ENCODE assay signal across 8 mouse cellular contexts in genomic region chr4:52438886-52439664, GRCm38 (mm10). TPM values are rescaled to one million over a fixed set of nuclear protein-coding genes. Genes with fewer than 3 reads are reported as not detected.
DNase-seq lines count a peak whose midpoint lies in the region; ATAC-seq lines count a peak whose summit lies in the region.

Smc2 (plus strand) TSS chr4:52439243.

- under 1% methylated on average over 53 of the region's 53 CpGs for WGBS in heart, embryonic 13.5 days
- under 1% methylated on average over 53 of the region's 53 CpGs for WGBS in liver, embryonic 12.5 days (ENCODE audit: insufficient replicate concordance)
- under 1% methylated on average over 53 of the region's 53 CpGs for WGBS in stomach, embryonic 15.5 days

- no peaks in the 10 kb centered on the region for H3K9me3 ChIP-seq in heart, embryonic 13.5 days
- no peaks in the 10 kb centered on the region for H3K9me3 ChIP-seq in liver, embryonic 12.5 days (replicated peaks)
- no peaks in the 10 kb centered on the region for H3K9me3 ChIP-seq in stomach, embryonic 15.5 days

- no peaks in the 10 kb centered on the region for H3K27me3 ChIP-seq in heart, embryonic 13.5 days (replicated peaks)
- no peaks in the 10 kb centered on the region for H3K27me3 ChIP-seq in liver, embryonic 12.5 days (replicated peaks)
- no peaks in the 10 kb centered on the region for H3K27me3 ChIP-seq in stomach, embryonic 15.5 days (replicated peaks)

- peak; percentile 94 for DNase-seq in CD4-positive, CD25-positive, alpha-beta regulatory T cell, adult 2 months (ENCODE audit: low read depth, low spot score)
- peak; percentile 42 for DNase-seq in fat pad, adult 2 months (ENCODE audit: extremely low read depth, low read depth, low spot score)
- peak; percentile 98 for DNase-seq in kidney, postnatal 10 days
- peak; percentile 88 to 92 for DNase-seq in natural killer cell, adult 2 months (ENCODE audit: low spot score in 2 of 2)

- peak within 1 kb of the TSS; percentile 89 for H3K9ac ChIP-seq in heart, embryonic 13.5 days
- peak within 1 kb of the TSS; percentile 92 for H3K9ac ChIP-seq in liver, embryonic 12.5 days
- peak within 1 kb of the TSS; percentile 57 for H3K9ac ChIP-seq in stomach, embryonic 15.5 days

- peak within 1 kb of the TSS; percentile 85 for H3K4me2 ChIP-seq in heart, embryonic 13.5 days
- peak within 1 kb of the TSS; percentile 75 for H3K4me2 ChIP-seq in liver, embryonic 12.5 days
- peak within 1 kb of the TSS; percentile 65 for H3K4me2 ChIP-seq in stomach, embryonic 15.5 days

- peak; percentile 99 for ATAC-seq in heart, embryonic 13.5 days (ENCODE audit: extremely low read depth, insufficient number of reproducible peaks, low FRiP score, low TSS enrichment)
- ATAC-seq in liver, embryonic 12.5 days, result peak; percentile 98
- peak; percentile 99 for ATAC-seq in stomach, embryonic 15.5 days (ENCODE audit: insufficient read depth, low FRiP score, low read depth)

- H3K36me3 ChIP-seq in heart, embryonic 13.5 days, result peaks cover 26% of the 10 kb centered on the region
- peaks cover 29% of the 10 kb centered on the region for H3K36me3 ChIP-seq in liver, embryonic 12.5 days
- H3K36me3 ChIP-seq in stomach, embryonic 15.5 days, result peaks cover 15% of the 10 kb centered on the region

- H3K4me1 ChIP-seq in brown adipose tissue, adult 24 weeks (ENCODE audit: control insufficient read depth, insufficient read depth, insufficient read length, low read length), result no peaks in the 10 kb centered on the region
- H3K4me1 ChIP-seq in heart, embryonic 13.5 days, result peaks cover 10% of the 10 kb centered on the region
- H3K4me1 ChIP-seq in liver, embryonic 12.5 days, result peaks cover 16% of the 10 kb centered on the region
- peaks cover 4% of the 10 kb centered on the region; the same call in 1 of the 2 replicates for H3K4me1 ChIP-seq in stomach, embryonic 15.5 days

- peak within 1 kb of the TSS; percentile 71 for H3K4me3 ChIP-seq in brown adipose tissue, adult 24 weeks (ENCODE audit: insufficient read depth, low read depth, low read length)
- H3K4me3 ChIP-seq in heart, embryonic 13.5 days, result peak within 1 kb of the TSS; percentile 81
- peak within 1 kb of the TSS; percentile 95 for H3K4me3 ChIP-seq in liver, embryonic 12.5 days
- H3K4me3 ChIP-seq in stomach, embryonic 15.5 days (replicated peaks), result peak within 1 kb of the TSS; percentile 86

- H3K27ac ChIP-seq in brown adipose tissue, adult 24 weeks (replicated peaks; ENCODE audit: low read depth, low read length), result peak within 1 kb of the TSS; percentile 61
- H3K27ac ChIP-seq in heart, embryonic 13.5 days (replicated peaks), result peak within 1 kb of the TSS; percentile 84
- H3K27ac ChIP-seq in liver, embryonic 12.5 days, result peak within 1 kb of the TSS; percentile 86
- peak within 1 kb of the TSS; percentile 84 for H3K27ac ChIP-seq in stomach, embryonic 15.5 days

RNA-seq across cellular contexts. Expression of gene Smc2, which starts in this region (rescaled TPM):
- 1.4 and 3.2 TPM in 2 replicates for polyA plus RNA-seq in brown adipose tissue, adult 24 weeks (2012; ENCODE audit: insufficient read depth, insufficient read length, missing spikeins)
- 126 and 135 TPM in 2 replicates for polyA plus RNA-seq in heart, embryonic 13.5 days (2015; fragmentation: Nextera tagmentation; extraction: Ambion mirVana)
- 204 and 226 TPM in 2 replicates for polyA plus RNA-seq in liver, embryonic 12.5 days (2016; fragmentation: Nextera tagmentation; extraction: Ambion mirVana)
- polyA plus RNA-seq in stomach, embryonic 15.5 days (2015; fragmentation: Nextera tagmentation; extraction: Ambion mirVana), result 173 and 184 TPM in 2 replicates

Comparison
In these comparisons a context has a peak if more than half of its experiments do, and no peak if none do; other contexts are left out.
1. Peak in every context shown above with its lines: DNase-seq, ATAC-seq, H3K4me3 ChIP-seq and H3K27ac ChIP-seq.
2. RNA of gene Smc2 (polyA plus RNA-seq): 204 to 226 TPM in liver, embryonic 12.5 days, 173 to 184 TPM in stomach, embryonic 15.5 days and 126 to 135 TPM in heart, embryonic 13.5 days; 1.4 to 3.2 TPM in brown adipose tissue, adult 24 weeks; every median in the first group is over 10 times any median in the second.
3. DNase-seq: peak in every context shown above with its lines; median percentile 98 in kidney, postnatal 10 days; 94 in CD4-positive, CD25-positive, alpha-beta regulatory T cell, adult 2 months; 90 in natural killer cell, adult 2 months; 42 in fat pad, adult 2 months.